Mouse (Mus musculus) CH12.LX (cell line): ENCODE measurements around the gene Atp5g2. TPM values are rescaled to one million over a fixed set of nuclear protein-coding genes. Genes with fewer than 3 reads are reported as not detected.
A peak's percentile ranks its signal among the peaks of the same experiment; 100 is the strongest.

Source experiments
- DNase-seq: peaks from one replicate; pipeline ENCODE4 v3.0.0-alpha.2; 2013; ENCODE audit errors: extremely low read depth
- H3K27ac ChIP-seq: 2 replicates; pipeline ENCODE4 v1.5.1; 2012; ENCODE audit warnings: low read depth, mild to moderate bottlenecking, control low read depth, moderate library complexity; ENCODE audit not compliant: insufficient read depth
- H3K27me3 ChIP-seq: replicated peaks from 2 replicates; pipeline ENCODE3; 2012; ENCODE audit warnings: inconsistent platforms
- H3K36me3 ChIP-seq, 2 experiments: replicated peaks in 1 of 2; 2 replicates each; pipeline versions ENCODE3 to v1.6.1; 2012; ENCODE audit warnings: inconsistent platforms in 1 of 2, low read length in 1 of 2, mild to moderate bottlenecking in 1 of 2, mixed read lengths in 1 of 2, moderate library complexity in 1 of 2; ENCODE audit not compliant: control insufficient read depth in 1 of 2, insufficient read depth in 1 of 2
- H3K4me1 ChIP-seq, 2 experiments: 2 replicates each; pipeline ENCODE4 v1.6.1; 2012; ENCODE audit warnings: inconsistent platforms in 1 of 2, moderate library complexity in 1 of 2; ENCODE audit not compliant: insufficient read depth in 2 of 2, control insufficient read depth in 1 of 2
- H3K4me2 ChIP-seq: 2 replicates; pipeline ENCODE4 v1.6.1; 2012; ENCODE audit warnings: low read depth, mild to moderate bottlenecking, control low read depth; ENCODE audit not compliant: poor library complexity, insufficient read depth, severe bottlenecking
- H3K4me3 ChIP-seq, 3 experiments: fragments of 150-350 bp in 1 of 3; sonication (generic) in 1 of 3; replicated peaks in 1 of 3; 2 replicates each; pipeline versions ENCODE3 to v1.5.1; 2011 to 2012; ENCODE audit warnings: low read depth in 2 of 3, low read length in 2 of 3, mild to moderate bottlenecking in 2 of 3, moderate library complexity in 2 of 3, control low read depth in 1 of 3, improper control_type of control experiment in 1 of 3, inconsistent platforms in 1 of 3, mixed read lengths in 1 of 3; ENCODE audit not compliant: poor library complexity in 1 of 3
- H3K79me2 ChIP-seq: replicated peaks from 2 replicates; pipeline ENCODE4 v1.6.1; 2012; ENCODE audit warnings: mild to moderate bottlenecking, moderate library complexity; ENCODE audit not compliant: control insufficient read depth, poor library complexity, insufficient read depth, severe bottlenecking; ENCODE audit errors: extremely low read depth
- H3K9ac ChIP-seq: 2 replicates; pipeline ENCODE4 v1.6.1; 2012; ENCODE audit warnings: low read depth, mild to moderate bottlenecking, control low read depth, moderate library complexity; ENCODE audit not compliant: insufficient read depth
- H3K9me3 ChIP-seq: replicated peaks from 2 replicates; pipeline ENCODE3; 2012; ENCODE audit warnings: low read length, inconsistent platforms, mixed read lengths
- CHD2 ChIP-seq: IDR thresholded peaks from 2 replicates; pipeline ENCODE4 v1.6.1; 2011; ENCODE audit warnings: low read length, improper control_type of control experiment
- CTCF ChIP-seq, 2 experiments: IDR thresholded peaks in 1 of 2; conservative IDR thresholded peaks in 1 of 2; 2 replicates each; pipeline ENCODE4 v1.5.1; 2011 to 2012; ENCODE audit warnings: low read depth in 2 of 2, low read length in 2 of 2, improper control_type of control experiment in 1 of 2, inconsistent platforms in 1 of 2, mild to moderate bottlenecking in 1 of 2, moderate library complexity in 1 of 2
- E2F4 ChIP-seq: IDR thresholded peaks from 2 replicates; pipeline ENCODE4 v1.6.1; 2011; ENCODE audit warnings: low read depth, low read length, improper control_type of control experiment; ENCODE audit not compliant: insufficient replicate concordance
- ELF1 ChIP-seq: IDR thresholded peaks from 2 replicates; pipeline ENCODE4 v1.6.1; 2014; ENCODE audit warnings: low read depth, mild to moderate bottlenecking, inconsistent platforms, low read length, improper control_type of control experiment
- EP300 ChIP-seq: IDR thresholded peaks from 2 replicates; pipeline ENCODE4 v1.6.1; 2011; ENCODE audit warnings: low read length, improper control_type of control experiment
- ETS1 ChIP-seq: conservative IDR thresholded peaks from 2 replicates; pipeline ENCODE4 v1.6.1; 2012; ENCODE audit warnings: low read depth, mild to moderate bottlenecking, inconsistent platforms, low read length, improper control_type of control experiment, moderate library complexity
- IRF4 ChIP-seq: IDR thresholded peaks from 2 replicates; pipeline ENCODE4 v1.6.1; 2014; ENCODE audit warnings: low read depth, mild to moderate bottlenecking, inconsistent platforms, low read length, improper control_type of control experiment
- JUN ChIP-seq: IDR thresholded peaks from 2 replicates; pipeline ENCODE4 v1.6.1; 2011; ENCODE audit warnings: low read depth, mild to moderate bottlenecking, low read length, improper control_type of control experiment, moderate library complexity; ENCODE audit not compliant: insufficient read depth
- JUND ChIP-seq: conservative IDR thresholded peaks from 2 replicates; pipeline ENCODE4 v1.6.1; 2011; ENCODE audit warnings: low read depth, low read length, improper control_type of control experiment
- MAFK ChIP-seq: IDR thresholded peaks from 2 replicates; pipeline ENCODE4 v1.6.1; 2011; ENCODE audit warnings: low read length, improper control_type of control experiment; ENCODE audit not compliant: insufficient replicate concordance
- MAX ChIP-seq: IDR thresholded peaks from 2 replicates; pipeline ENCODE4 v1.6.1; 2011; ENCODE audit warnings: low read length, improper control_type of control experiment
- MEF2A ChIP-seq: IDR thresholded peaks from 2 replicates; pipeline ENCODE4 v1.6.1; 2014; ENCODE audit warnings: low read depth, mild to moderate bottlenecking, inconsistent platforms, low read length, improper control_type of control experiment, borderline replicate concordance
- MXI1 ChIP-seq: IDR thresholded peaks from 2 replicates; pipeline ENCODE4 v1.6.1; 2011; ENCODE audit warnings: mild to moderate bottlenecking, low read depth, low read length, improper control_type of control experiment
- MYC ChIP-seq: IDR thresholded peaks from 2 replicates; pipeline ENCODE4 v1.6.1; 2011; ENCODE audit warnings: low read depth, mild to moderate bottlenecking, improper control_type of control experiment, low read length
- NELFE ChIP-seq: IDR thresholded peaks from 2 replicates; pipeline ENCODE4 v1.6.1; 2011; ENCODE audit warnings: low read depth, low read length, improper control_type of control experiment
- NRF1 ChIP-seq: IDR thresholded peaks from 2 replicates; pipeline ENCODE4 v1.6.1; 2014; ENCODE audit warnings: low read depth, mild to moderate bottlenecking, inconsistent platforms, low read length, improper control_type of control experiment, moderate library complexity
- POLR2A ChIP-seq: IDR thresholded peaks from 2 replicates; pipeline ENCODE4 v1.6.1; 2011; ENCODE audit warnings: low read depth, mild to moderate bottlenecking, improper control_type of control experiment, low read length
- POLR2AphosphoS2 ChIP-seq: IDR thresholded peaks from 2 replicates; pipeline ENCODE4 v1.6.1; 2011; ENCODE audit warnings: low read depth, low read length, improper control_type of control experiment
- RCOR1 ChIP-seq: conservative IDR thresholded peaks from 2 replicates; pipeline ENCODE4 v1.6.1; 2012; ENCODE audit warnings: low read depth, mild to moderate bottlenecking, inconsistent platforms, low read length, improper control_type of control experiment
- TCF12 ChIP-seq: IDR thresholded peaks from 2 replicates; pipeline ENCODE4 v1.6.1; 2014; ENCODE audit warnings: low read depth, mild to moderate bottlenecking, inconsistent platforms, low read length, improper control_type of control experiment
- UBTF ChIP-seq: IDR thresholded peaks from 2 replicates; pipeline ENCODE4 v1.6.1; 2012; ENCODE audit warnings: low read depth, mild to moderate bottlenecking, inconsistent platforms, low read length, improper control_type of control experiment, moderate library complexity
- USF1 ChIP-seq: IDR thresholded peaks from 2 replicates; pipeline ENCODE4 v1.6.1; 2014; ENCODE audit warnings: low read depth, mild to moderate bottlenecking, inconsistent platforms, low read length, improper control_type of control experiment
- ZKSCAN1 ChIP-seq: IDR thresholded peaks from 2 replicates; pipeline ENCODE4 v1.6.1; 2012; ENCODE audit warnings: low read depth, inconsistent platforms, low read length, improper control_type of control experiment, borderline replicate concordance
- ZMIZ1 ChIP-seq: IDR thresholded peaks from 2 replicates; pipeline ENCODE4 v1.6.1; 2012; ENCODE audit warnings: low read depth, mild to moderate bottlenecking, inconsistent platforms, low read length, improper control_type of control experiment
- ZNF384 ChIP-seq: IDR thresholded peaks from 2 replicates; pipeline ENCODE4 v1.6.1; 2012; ENCODE audit warnings: low read depth, low read length, improper control_type of control experiment, inconsistent platforms
- dilution Hi-C: fragments of 300-500 bp; cut with MboI; formaldehyde crosslinking; loops from 2 replicates; pipeline ENCODE4 v1.14.3; 2020; ENCODE audit warnings: low sequenced_read_pairs; ENCODE audit not compliant: extremely low pct_unique_long_range_greater_than_20kb, extremely low pct_ligation_motif_present
- in situ Hi-C: fragments of 300-500 bp; cut with MboI; formaldehyde crosslinking; loops from 3 replicates; pipeline ENCODE4 v1.14.3; 2019; ENCODE audit warnings: low sequenced_read_pairs, low pct_ligation_motif_present, low pct_unique_long_range_greater_than_20kb, mixed read lengths
- polyA plus RNA-seq: library from polyadenylated mRNA; unstranded; fragments of >175 nt; gene quantifications from 2 replicates; pipeline ENCODE4 v1.2.1, GENCODE M21; 2012; ENCODE audit warnings: low read depth; ENCODE audit not compliant: insufficient read length
- total RNA-seq, 2 experiments: library from RNA; depleted of rRNA; stranded (reverse); fragments of 300-350 nt in 1 of 2; fragments of >200 nt in 1 of 2; gene quantifications; 2 replicates each; pipeline ENCODE4 v1.2.3; 2012 to 2014

The Atp5g2 gene
- total and polyA plus RNA-seq, 3 experiments, result 33.9 to 589 (median 281) TPM

GRCm38 (mm10) chr15:102624970-102625686, 47.0 kb downstream of the Atp5g2 start, which contains the start of the genes Gm28047 and Atf7 (continued):
- TF ChIP-seq MXI1, result peak; percentile 99
- TF ChIP-seq NRF1, result no peak; the same call in 1 of the 2 replicates
- TF ChIP-seq MEF2A, result no peak
- peak; percentile 90 for TF ChIP-seq POLR2A

- TF ChIP-seq IRF4 (0 out of 2 replicates have a peak, but pooled peaks have one; percentile 28), MXI1 (peak; percentile 45; the same call in 1 of the 2 replicates), TCF12 (no peak), ELF1 (no peak), JUN (no peak), MAX (0 out of 2 replicates have a peak, but pooled peaks have one; percentile 62), UBTF (no peak), ZMIZ1 (no peak), RCOR1 (peak; percentile 39; the same call in 1 of the 2 replicates), MEF2A (no peak)
- Histone ChIP-seq H3K4me1 (peaks cover 6 to 38% of the 10 kb centered on the region in 2 experiments; a peak in 3 of 4 replicates), H3K9ac (peak overlapping the region; percentile 77), H3K4me3 (peak overlapping the region; percentile 69 to 86 (median 69)), H3K79me2 (peaks cover 17% of the 10 kb centered on the region), H3K36me3 (peaks cover 0 to 17% of the 10 kb centered on the region in 2 experiments), H3K4me2 (peak overlapping the region; percentile 87), H3K27ac (no peak overlapping the region), H3K27me3 (no peaks in the 10 kb centered on the region), H3K9me3 (no peaks in the 10 kb centered on the region)
- DNase-seq, result peak; percentile 29
- dilution Hi-C loops (no loop called here), in situ Hi-C loops (no loop called here)
Measured at GRCm38 (mm10) chr15:102624291-102624969, 47.7 kb downstream of the Atp5g2 start.

DNA sequence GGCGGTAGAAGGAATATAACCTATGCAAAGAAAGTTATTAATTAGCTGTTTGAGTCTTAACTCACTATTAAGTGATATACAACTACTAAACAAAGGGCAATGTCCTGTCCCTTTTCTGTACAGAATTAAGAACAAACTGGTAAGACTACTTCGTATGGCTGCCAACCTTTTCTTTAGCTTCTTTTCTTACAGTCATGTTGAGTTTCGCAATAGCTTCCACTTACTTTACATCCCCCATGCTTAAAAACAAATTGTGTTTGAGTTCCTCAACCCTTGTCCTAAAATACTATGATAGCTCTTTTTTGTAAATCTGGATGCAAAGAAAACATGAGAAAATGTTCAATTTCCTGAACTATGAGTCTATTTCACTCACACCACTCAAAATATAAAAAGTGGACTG, 49.0 kb downstream of the Atp5g2 start:
- Histone ChIP-seq H3K4me3 (no peak overlapping the region), H3K27ac (no peak overlapping the region), H3K9me3 (no peaks in the 10 kb centered on the region), H3K4me2 (no peak overlapping the region), H3K36me3 (peaks cover 0 to 23% of the 10 kb centered on the region in 2 experiments), H3K9ac (no peak overlapping the region), H3K79me2 (peaks cover 18% of the 10 kb centered on the region), H3K4me1 (peaks cover 6 to 45% of the 10 kb centered on the region in 2 experiments; a peak in 3 of 4 replicates), H3K27me3 (no peaks in the 10 kb centered on the region)
- dilution Hi-C loops, result no loop called here
- no peak for TF ChIP-seq ELF1
- no peak for TF ChIP-seq ZNF384
- no peak for TF ChIP-seq NRF1
- TF ChIP-seq EP300, result no peak
- TF ChIP-seq NELFE, result no peak
- no peak for TF ChIP-seq MYC
- TF ChIP-seq E2F4, result no peak
- TF ChIP-seq IRF4, result no peak
- no peak for TF ChIP-seq MAX
- no peak for TF ChIP-seq ETS1
- no peak for TF ChIP-seq MAFK
- TF ChIP-seq CTCF (conservative IDR thresholded peaks at IDR 0.05 in 1 of 2, IDR thresholded peaks at IDR 0.05 in 1 of 2; ENCODE audit: low read depth in 2 of 2, low read length in 2 of 2), result no peak
- no peak for TF ChIP-seq USF1
- no peak for TF ChIP-seq CHD2
- no peak for TF ChIP-seq ZKSCAN1
- TF ChIP-seq JUND, result no peak
- TF ChIP-seq POLR2AphosphoS2, result no peak
- in situ Hi-C loops, result no loop called here
- no peak for DNase-seq
